Mouse (Mus musculus) liver, embryonic 14.5 days (tissue): ENCODE data around the gene Klhl35. TPM values are rescaled to one million over a fixed set of nuclear protein-coding genes. Genes with fewer than 3 reads are reported as not detected.
A peak's percentile ranks its signal among the peaks of the same experiment; 100 is the strongest.
"Not testable (repeated sequence)": the region's sequence is repeated elsewhere in the genome, so short reads cannot be mapped to it uniquely, and the experiment has no call there.

Source experiments
- ATAC-seq: fragments of 200-750 bp; cut with Nextera tagmentation; 2 replicates; pipeline ENCODE4 v1.8.0; 2017; ENCODE audit warnings: moderate number of reproducible peaks, mild to moderate bottlenecking, moderate library complexity; ENCODE audit not compliant: insufficient read depth
- DNase-seq, 3 experiments: peaks; one replicate each; pipeline ENCODE4 v3.0.0-alpha.2; 2012 to 2013; ENCODE audit warnings: low read depth in 3 of 3, low spot score in 3 of 3
- H3K27ac ChIP-seq: fragments of 300-500 bp; sonication (generic); 2 replicates; pipeline ENCODE4 v1.5.1; 2014; ENCODE audit warnings: moderate library complexity, mild to moderate bottlenecking, control low read depth, inconsistent platforms
- H3K27me3 ChIP-seq: fragments of 300-500 bp; sonication (generic); 2 replicates; pipeline ENCODE4 v1.6.1; 2014; ENCODE audit warnings: mild to moderate bottlenecking, low read length, moderate library complexity; ENCODE audit not compliant: control insufficient read depth, insufficient read depth
- H3K36me3 ChIP-seq: fragments of 300-500 bp; sonication (generic); replicated peaks from 2 replicates; pipeline ENCODE4 v1.6.1; 2014; ENCODE audit warnings: low read depth; ENCODE audit not compliant: control insufficient read depth, insufficient read depth
- H3K4me1 ChIP-seq, 2 experiments: fragments of 200-500 bp in 1 of 2; fragments of 300-500 bp in 1 of 2; sonication (generic) in 1 of 2; replicated peaks; 2 replicates each; pipeline ENCODE4 v1.6.1; 2012 to 2014; ENCODE audit warnings: antibody characterized with exemption in 1 of 2, inconsistent platforms in 1 of 2, low read length in 1 of 2; ENCODE audit not compliant: control insufficient read depth in 2 of 2, insufficient read depth in 2 of 2
- H3K4me2 ChIP-seq: fragments of 300-500 bp; sonication (generic); 2 replicates; pipeline ENCODE4 v1.6.1; 2014; ENCODE audit warnings: low read depth, mild to moderate bottlenecking, control low read depth, moderate library complexity
- H3K4me3 ChIP-seq, 2 experiments: fragments of 200-500 bp in 1 of 2; fragments of 300-500 bp in 1 of 2; sonication (generic) in 1 of 2; 2 replicates each; pipeline ENCODE4 v1.5.1; 2012 to 2014; ENCODE audit warnings: low read depth in 2 of 2, low read length in 2 of 2, mild to moderate bottlenecking in 2 of 2, control low read depth in 1 of 2, inconsistent platforms in 1 of 2, moderate library complexity in 1 of 2; ENCODE audit not compliant: insufficient read depth in 1 of 2
- H3K9ac ChIP-seq: fragments of 300-500 bp; sonication (generic); replicated peaks from 2 replicates; pipeline ENCODE4 v1.6.1; 2014; ENCODE audit warnings: mild to moderate bottlenecking, control low read depth, moderate library complexity
- H3K9me3 ChIP-seq: fragments of 300-500 bp; sonication (generic); 2 replicates; pipeline ENCODE4 v1.6.1; 2016; ENCODE audit warnings: low read length, mixed read lengths; ENCODE audit not compliant: control insufficient read depth
- CTCF ChIP-seq: IDR thresholded peaks from 2 replicates; pipeline ENCODE4 v1.5.1; 2016; ENCODE audit warnings: antibody characterized with exemption, low read depth, control low read depth
- EP300 ChIP-seq: IDR thresholded peaks from 2 replicates; pipeline ENCODE4 v1.6.1; 2016; ENCODE audit warnings: antibody characterized with exemption, low read depth
- WGBS: fragments of 180-500 bp; shearing (Covaris S2); extraction: QIAGEN DNeasy Blood & Tissue Kit; methylation state at CpG from one replicate; pipeline ENCODE4 v1.1.7; 2014; ENCODE audit not compliant: insufficient replicate concordance; 5-methylcytosine and 5-hydroxymethylcytosine counted together
- polyA plus RNA-seq, 2 experiments: library from polyadenylated mRNA; depleted of rRNA in 1 of 2; stranded (reverse) in 1 of 2; unstranded in 1 of 2; fragments of >200 nt; fragmentation: Nextera tagmentation in 1 of 2; extraction: Ambion mirVana in 1 of 2; gene quantifications; 2 replicates each; pipeline versions ENCODE4 v1.2.1 to v1.2.3; 2012 to 2014

The Klhl35 gene
- polyA plus RNA-seq, 2 experiments: 0.12 to 0.38 TPM

DNA sequence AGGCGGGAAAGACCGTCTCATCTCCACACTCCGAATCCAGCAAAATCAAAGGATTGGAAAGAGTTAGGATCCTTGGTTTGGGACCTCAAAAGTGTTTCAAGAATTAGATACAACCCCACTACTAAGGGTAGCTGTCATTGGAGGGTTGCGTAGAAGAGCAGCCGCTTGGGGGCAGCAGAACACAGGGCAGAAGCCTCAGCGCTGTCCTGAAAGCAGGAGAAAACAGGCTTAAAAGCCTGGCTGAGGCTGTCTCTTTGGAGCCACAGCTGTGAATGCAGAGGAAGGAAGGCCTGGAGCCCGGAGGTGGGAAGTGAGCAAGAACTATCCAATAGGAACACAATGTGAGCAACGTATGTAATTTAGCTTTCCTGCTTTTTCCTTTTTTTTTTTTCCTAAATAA is 34.4 kb downstream of the Klhl35 start:
- Histone ChIP-seq H3K36me3 (no peaks in the 10 kb centered on the region), H3K9me3 (no peaks in the 10 kb centered on the region), H3K27ac (peak overlapping the region; percentile 82), H3K9ac (no peak overlapping the region), H3K4me1 (peaks cover 13 to 18% of the 10 kb centered on the region in 2 experiments), H3K4me2 (peak overlapping the region; percentile 42), H3K27me3 (no peaks in the 10 kb centered on the region), H3K4me3 (no peak overlapping the region)
- ATAC-seq (peak; percentile 71), DNase-seq (peak in 2 of 3 experiments; percentile 56 to 72)
- WGBS: 4% methylated on average over 8 of the region's 8 CpGs
- no peak for TF ChIP-seq EP300
- TF ChIP-seq CTCF: peak; percentile 99

DNA sequence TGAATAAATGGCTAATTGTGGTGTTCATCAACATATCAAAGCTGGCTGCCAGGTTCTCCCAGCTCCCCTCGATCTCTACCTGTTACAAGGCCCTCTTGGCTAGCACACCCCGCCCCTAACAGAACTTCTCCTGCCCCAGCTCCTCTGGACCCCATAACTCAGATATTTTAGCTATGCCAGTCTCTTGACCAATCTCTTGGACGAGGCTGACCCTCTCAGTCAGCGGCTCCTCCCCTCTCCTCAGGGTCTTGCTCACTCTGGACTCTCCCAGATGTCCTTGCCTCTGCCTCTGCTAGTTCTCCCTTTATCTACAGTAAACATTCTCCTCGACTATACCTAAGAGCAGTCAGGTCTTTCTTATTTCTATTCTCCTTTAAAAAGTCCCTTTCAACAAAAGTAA is 34.9 kb downstream of the Klhl35 start:
- no peaks in the 10 kb centered on the region for H3K9me3 ChIP-seq
- H3K4me3 ChIP-seq: no peak overlapping the region
- H3K36me3 ChIP-seq: no peaks in the 10 kb centered on the region
- ATAC-seq: peak; percentile 94
- DNase-seq: peak in 1 of 3 experiments; percentile 30
- peaks cover 13 to 18% of the 10 kb centered on the region in 2 experiments for H3K4me1 ChIP-seq
- TF ChIP-seq EP300: no peak
- no peak for TF ChIP-seq CTCF
- peak overlapping the region; percentile 23; the same call in 1 of the 2 replicates for H3K9ac ChIP-seq
- peak overlapping the region; percentile 82 for H3K27ac ChIP-seq
- no peaks in the 10 kb centered on the region for H3K27me3 ChIP-seq
- 30% methylated on average over 5 of the region's 5 CpGs for WGBS
- H3K4me2 ChIP-seq: peak overlapping the region; percentile 42

DNA sequence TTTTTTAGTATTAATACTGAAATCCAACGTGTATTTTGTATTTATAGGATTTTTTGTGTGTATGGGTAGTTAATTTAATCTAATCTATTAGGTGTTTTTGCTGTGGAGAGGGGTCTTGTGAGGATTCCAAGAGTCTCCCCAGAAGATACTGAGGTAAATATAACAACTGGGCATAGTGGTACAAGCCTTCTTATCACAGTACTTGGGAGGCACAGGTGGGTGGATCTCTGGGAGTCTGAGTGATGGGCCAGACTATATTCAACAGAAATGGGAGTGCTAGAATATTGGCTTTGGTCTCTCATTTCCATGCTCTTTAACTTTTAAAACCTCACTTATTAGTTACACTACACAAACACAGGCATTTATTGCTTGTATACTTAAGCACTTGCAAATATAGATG is 35.3 kb downstream of the Klhl35 start:
- H3K27me3 ChIP-seq: no peaks in the 10 kb centered on the region
- no peaks in the 10 kb centered on the region for H3K36me3 ChIP-seq
- TF ChIP-seq EP300 (no peak), CTCF (no peak)
- 38% methylated on average over 1 of the region's 1 CpGs for WGBS
- ATAC-seq: peak; percentile 92
- peak overlapping the region; percentile 70 for H3K27ac ChIP-seq
- H3K4me1 ChIP-seq: peaks cover 13 to 18% of the 10 kb centered on the region in 2 experiments
- no peak overlapping the region for H3K4me3 ChIP-seq
- peak overlapping the region; percentile 58 for H3K4me2 ChIP-seq
- no peaks in the 10 kb centered on the region for H3K9me3 ChIP-seq
- H3K9ac ChIP-seq: no peak overlapping the region
- DNase-seq: peak in 2 of 3 experiments; percentile 34 to 41

DNA sequence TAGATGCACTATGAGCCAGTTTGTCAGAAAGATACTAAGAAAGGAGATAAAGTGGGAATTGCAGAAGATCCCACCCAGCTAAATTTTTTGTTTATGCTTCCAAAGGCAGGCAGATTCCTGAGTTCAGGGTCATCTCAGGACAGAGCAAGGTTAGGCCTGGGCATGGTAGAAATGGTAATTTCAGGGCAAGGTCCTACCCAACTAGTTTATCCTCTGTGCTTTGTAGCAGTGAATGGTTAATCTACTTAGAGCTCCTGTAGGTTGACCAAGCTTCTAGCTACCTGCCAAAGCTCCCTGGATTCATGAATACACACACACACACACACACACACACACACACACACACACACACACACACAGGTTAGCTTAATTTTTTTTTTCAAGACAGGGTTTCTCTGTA is 38.8 kb downstream of the Klhl35 start:
- Histone ChIP-seq H3K9ac (no peak overlapping the region), H3K4me2 (no peak overlapping the region), H3K4me1 (peaks cover 18 to 22% of the 10 kb centered on the region in 2 experiments), H3K27ac (no peak overlapping the region), H3K36me3 (no peaks in the 10 kb centered on the region), H3K27me3 (no peaks in the 10 kb centered on the region), H3K4me3 (no peak overlapping the region), H3K9me3 (no peaks in the 10 kb centered on the region)
- ATAC-seq: no peak
- no peak for TF ChIP-seq CTCF
- no peak for TF ChIP-seq EP300
- no peak for DNase-seq

DNA sequence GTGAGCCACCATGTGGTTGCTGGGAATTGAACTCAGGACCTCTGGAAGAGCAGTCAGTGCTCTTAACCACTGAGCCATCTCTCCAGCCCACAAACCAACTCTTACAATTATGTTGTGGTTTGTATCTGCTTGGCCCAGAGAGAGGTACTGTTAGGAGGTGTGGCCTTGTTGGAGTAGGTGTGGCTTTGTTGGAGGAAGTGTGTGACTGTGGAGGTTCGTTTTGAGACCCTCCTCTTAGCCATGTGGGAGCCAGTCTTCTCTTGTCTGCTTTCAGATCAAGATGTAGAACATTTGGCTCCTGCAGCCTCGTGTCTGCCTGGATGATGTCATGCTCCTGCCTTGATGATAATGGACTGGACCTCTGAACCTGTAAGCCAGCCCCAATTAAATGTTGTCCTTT is 42.4 kb downstream of the Klhl35 start:
- not testable (repeated sequence) for H3K4me1 ChIP-seq, H3K4me3 ChIP-seq, H3K9ac ChIP-seq, H3K27me3 ChIP-seq, H3K9me3 ChIP-seq, H3K4me2 ChIP-seq, H3K36me3 ChIP-seq, DNase-seq, H3K27ac ChIP-seq
- WGBS: 4% methylated on average over 2 of the region's 2 CpGs
- ATAC-seq: peak; percentile 73; the same call in 1 of the 2 replicates
